Mouse (Mus musculus): Measurements from ENCODE around the gene Gm13083. TPM values are rescaled to one million over a fixed set of nuclear protein-coding genes. Genes with fewer than 3 reads are reported as not detected.
"Not testable (repeated sequence)": the region's sequence is repeated elsewhere in the genome, so short reads cannot be mapped to it uniquely, and the experiment has no call there.

Gm13083 gene
- not detected for polyA plus RNA-seq (2021)

GRCm38 (mm10) chr4:143614703-143615102 lies at the start of gene Gm13083:
TSS of gene Gm13083 (plus strand) at chr4:143615003.
- CTCF ChIA-PET; DNase-seq (ENCODE audit: low read depth, low spot score); H3K27me3 ChIP-seq; ATAC-seq; in situ Hi-C loops (cut with MboI; ENCODE audit: low pct_unique_long_range_greater_than_20kb); POLR2A ChIA-PET: not testable (repeated sequence)

GRCm38 (mm10) chr4:143611927-143612326 lies 2.9 kb upstream of the Gm13083 start:
- in situ Hi-C loops (cut with MboI; ENCODE audit: low pct_unique_long_range_greater_than_20kb); CTCF ChIA-PET; ATAC-seq; H3K27me3 ChIP-seq; DNase-seq (ENCODE audit: low read depth, low spot score); POLR2A ChIA-PET: not testable (repeated sequence)

- CTCF ChIA-PET; H3K27me3 ChIP-seq; in situ Hi-C loops (cut with MboI; ENCODE audit: low pct_unique_long_range_greater_than_20kb); POLR2A ChIA-PET; ATAC-seq; DNase-seq (ENCODE audit: low read depth, low spot score): not testable (repeated sequence)
These were observed 3.3 kb downstream of the Gm13083 start for GRCm38 (mm10) chr4:143618101-143618500.

- POLR2A ChIA-PET; DNase-seq (ENCODE audit: low read depth, low spot score); CTCF ChIA-PET; ATAC-seq; H3K27me3 ChIP-seq: not testable (repeated sequence)
- in situ Hi-C loops (cut with MboI; ENCODE audit: low pct_unique_long_range_greater_than_20kb) = loop anchor here (10.0 kb wide), 1 partner anchor 198 kb away; no protein-coding TSS in a partner anchor
These were observed 42.3 kb downstream of the Gm13083 start, which contains the start of gene Gm13088 for GRCm38 (mm10) chr4:143657146-143657545. TSS of gene Gm13088 (minus strand) at chr4:143657246.

Other genes with a start within 250 kb of the Gm13083 start
- not detected for gene Pramel1, start 220.6 kb upstream of the Gm13083 start, polyA plus RNA-seq (2021)
- 17.4 TPM for gene Pramef8, start 202.6 kb upstream of the Gm13083 start, polyA plus RNA-seq (2021)
- gene Oog4, start 164.7 kb upstream of the Gm13083 start, polyA plus RNA-seq (2021) = not detected
- not detected for gene Gm13043, start 103.7 kb upstream of the Gm13083 start, polyA plus RNA-seq (2021)
- not detected for gene Gm13040, start 79.0 kb upstream of the Gm13083 start, polyA plus RNA-seq (2021)
- gene BC080695, start 63.3 kb upstream of the Gm13083 start, polyA plus RNA-seq (2021) = not detected
- gene Gm13057, start 63.3 kb upstream of the Gm13083 start, polyA plus RNA-seq (2021) = not detected
- gene Gm13088, start 42.2 kb downstream of the Gm13083 start, polyA plus RNA-seq (2021) = not detected
- not detected for gene Gm13089, start 87.7 kb downstream of the Gm13083 start, polyA plus RNA-seq (2021)
- not detected for gene Gm13078, start 104.5 kb downstream of the Gm13083 start, polyA plus RNA-seq (2021)
- not detected for gene Gm13023, start 174.3 kb downstream of the Gm13083 start, polyA plus RNA-seq (2021)
- not detected for gene Gm13084, start 201.1 kb downstream of the Gm13083 start, polyA plus RNA-seq (2021)
- not detected for gene Gm13103, start 231.5 kb downstream of the Gm13083 start, polyA plus RNA-seq (2021)